Mouse (Mus musculus) liver, postnatal 0 days (tissue): Measurements from ENCODE around the gene Isg15. TPM values are rescaled to one million over a fixed set of nuclear protein-coding genes. Genes with fewer than 3 reads are reported as not detected.
A peak's percentile ranks its signal among the peaks of the same experiment; 100 is the strongest.

Experiments
- ATAC-seq: fragments of 200-750 bp; cut with Nextera tagmentation; 2 replicates; pipeline ENCODE4 v1.8.0; 2017; ENCODE audit warnings: mild to moderate bottlenecking, moderate library complexity
- DNase-seq: peaks from one replicate; pipeline ENCODE4 v3.0.0-alpha.2; 2016
- H3K27ac ChIP-seq: fragments of 300-500 bp; sonication (generic); 2 replicates; pipeline ENCODE4 v1.5.1; 2014; ENCODE audit warnings: antibody characterized with exemption, moderate library complexity, mild to moderate bottlenecking, low read depth
- H3K27me3 ChIP-seq: fragments of 300-500 bp; sonication (generic); 2 replicates; pipeline ENCODE4 v1.6.1; 2014; ENCODE audit warnings: low read length, control low read depth, mixed read lengths; ENCODE audit not compliant: insufficient read depth
- H3K36me3 ChIP-seq: fragments of 300-500 bp; sonication (generic); replicated peaks from 2 replicates; pipeline ENCODE4 v1.6.1; 2014; ENCODE audit warnings: mild to moderate bottlenecking, control low read depth, low read length, moderate library complexity, mixed read lengths; ENCODE audit not compliant: insufficient read depth
- H3K4me1 ChIP-seq: fragments of 300-500 bp; sonication (generic); 2 replicates; pipeline ENCODE4 v1.6.1; 2014; ENCODE audit warnings: antibody characterized with exemption, mild to moderate bottlenecking, control low read depth; ENCODE audit not compliant: insufficient read depth
- H3K4me2 ChIP-seq: fragments of 300-500 bp; sonication (generic); 2 replicates; pipeline ENCODE4 v1.6.1; 2014; ENCODE audit warnings: low read depth, mild to moderate bottlenecking, low read length, moderate library complexity, mixed read lengths
- H3K4me3 ChIP-seq: fragments of 300-500 bp; sonication (generic); 2 replicates; pipeline ENCODE4 v1.5.1; 2014; ENCODE audit warnings: low read depth, low read length
- H3K9ac ChIP-seq: fragments of 300-500 bp; sonication (generic); replicated peaks from 2 replicates; pipeline ENCODE4 v1.6.1; 2014; ENCODE audit warnings: mild to moderate bottlenecking, moderate library complexity
- H3K9me3 ChIP-seq: fragments of 300-500 bp; sonication (generic); 2 replicates; pipeline ENCODE4 v1.6.1; 2016; ENCODE audit warnings: mild to moderate bottlenecking, control low read depth, low read length, mixed read lengths
- CTCF ChIP-seq: sonication (generic); IDR thresholded peaks from 2 replicates; pipeline ENCODE4 v1.5.1; 2016; ENCODE audit warnings: antibody characterized with exemption, low read depth
- EP300 ChIP-seq: IDR thresholded peaks from 2 replicates; pipeline ENCODE4 v1.6.1; 2016; ENCODE audit warnings: antibody characterized with exemption, low read depth, mild to moderate bottlenecking
- WGBS: fragments of 180-500 bp; shearing (Covaris S2); extraction: QIAGEN DNeasy Blood & Tissue Kit; methylation state at CpG from one replicate; pipeline ENCODE4 v1.1.7; 2014; ENCODE audit not compliant: insufficient replicate concordance; 5-methylcytosine and 5-hydroxymethylcytosine counted together
- polyA plus RNA-seq: library from polyadenylated mRNA; unstranded; fragments of >200 nt; fragmentation: Nextera tagmentation; extraction: Ambion mirVana; gene quantifications from 2 replicates; pipeline ENCODE4 v1.2.1, GENCODE M21; 2015

The Isg15 gene
- polyA plus RNA-seq, 1 experiment from 2014 or later: 33.0 TPM

DNA sequence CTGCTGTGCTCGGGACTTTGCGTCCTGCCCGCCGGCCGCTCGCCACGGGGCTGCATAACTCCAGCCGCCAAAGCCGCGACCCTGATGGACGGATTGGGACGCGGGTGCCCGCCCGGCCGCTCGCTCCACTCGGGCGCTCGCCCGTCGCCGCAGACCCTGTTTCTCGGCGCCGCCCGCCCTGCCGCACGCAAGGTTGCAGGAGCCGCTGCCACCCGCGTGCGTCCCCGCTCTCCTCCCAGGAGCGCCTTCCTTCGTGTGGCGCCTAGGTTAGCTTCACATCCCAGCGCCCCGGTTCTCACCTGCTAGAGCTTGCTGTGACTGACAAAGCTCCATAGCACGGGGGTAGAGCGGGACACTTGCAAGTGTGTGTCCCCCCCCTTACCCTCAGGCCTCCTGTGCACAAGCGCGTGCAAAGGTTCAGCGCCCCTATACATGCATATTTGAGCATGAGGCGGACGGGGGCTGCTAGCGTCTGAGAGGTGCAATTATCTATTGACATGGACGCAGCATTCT is 34.1 kb upstream of the Isg15 start, which contains the start of gene Plekhn1:
Gene Plekhn1 (minus strand): TSS at position 157 of the 513 bp plus-strand sequence.
- Histone ChIP-seq H3K9me3 (no peaks in the 10 kb centered on the region), H3K27me3 (no peaks in the 10 kb centered on the region), H3K4me3 (peak within 1 kb of the TSS; percentile 92), H3K4me2 (peak within 1 kb of the TSS; percentile 99), H3K36me3 (peaks cover 31% of the 10 kb centered on the region), H3K27ac (peak within 1 kb of the TSS; percentile 95), H3K4me1 (peaks cover 12% of the 10 kb centered on the region), H3K9ac (peak within 1 kb of the TSS; percentile 80)
- under 1% methylated on average over 19 of the region's 48 CpGs for WGBS
- DNase-seq: peak; percentile 77
- peak; percentile 22 for ATAC-seq
- TF ChIP-seq EP300: no peak
- no peak for TF ChIP-seq CTCF

DNA sequence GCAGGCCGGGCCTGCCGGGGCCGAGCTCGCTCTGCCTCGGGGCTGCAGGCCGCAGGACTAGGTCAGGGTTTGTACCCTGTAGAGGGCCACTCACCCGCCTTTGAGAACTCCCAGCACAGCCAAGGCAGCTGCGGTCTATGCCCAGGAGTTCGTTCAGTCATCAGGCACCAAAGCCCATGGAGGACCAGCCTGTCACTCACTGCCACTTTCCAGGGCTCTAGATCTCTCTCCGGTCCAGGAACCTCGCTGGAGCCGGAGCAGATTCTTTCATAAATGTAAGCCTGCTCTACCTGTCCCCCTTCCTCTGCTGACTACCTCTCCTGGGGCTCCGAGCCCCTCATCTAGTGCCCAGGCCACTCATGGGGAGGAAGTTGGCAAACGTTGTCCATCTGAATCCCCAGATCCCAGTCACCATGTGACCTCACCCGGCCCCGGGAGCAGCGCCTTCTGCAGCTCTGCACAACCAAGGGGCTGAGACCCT is 33.4 kb upstream of the Isg15 start:
- peaks cover 28% of the 10 kb centered on the region for H3K36me3 ChIP-seq
- H3K9ac ChIP-seq: peak overlapping the region; percentile 58
- no peaks in the 10 kb centered on the region for H3K9me3 ChIP-seq
- 18% methylated on average over 17 of the region's 17 CpGs for WGBS
- H3K27ac ChIP-seq: no peak overlapping the region
- no peak for DNase-seq
- H3K4me2 ChIP-seq: peak overlapping the region; percentile 99
- H3K4me3 ChIP-seq: peak overlapping the region; percentile 92
- ATAC-seq: no peak
- H3K27me3 ChIP-seq: no peaks in the 10 kb centered on the region
- peaks cover 12% of the 10 kb centered on the region for H3K4me1 ChIP-seq
- TF ChIP-seq CTCF (no peak), EP300 (no peak)

DNA sequence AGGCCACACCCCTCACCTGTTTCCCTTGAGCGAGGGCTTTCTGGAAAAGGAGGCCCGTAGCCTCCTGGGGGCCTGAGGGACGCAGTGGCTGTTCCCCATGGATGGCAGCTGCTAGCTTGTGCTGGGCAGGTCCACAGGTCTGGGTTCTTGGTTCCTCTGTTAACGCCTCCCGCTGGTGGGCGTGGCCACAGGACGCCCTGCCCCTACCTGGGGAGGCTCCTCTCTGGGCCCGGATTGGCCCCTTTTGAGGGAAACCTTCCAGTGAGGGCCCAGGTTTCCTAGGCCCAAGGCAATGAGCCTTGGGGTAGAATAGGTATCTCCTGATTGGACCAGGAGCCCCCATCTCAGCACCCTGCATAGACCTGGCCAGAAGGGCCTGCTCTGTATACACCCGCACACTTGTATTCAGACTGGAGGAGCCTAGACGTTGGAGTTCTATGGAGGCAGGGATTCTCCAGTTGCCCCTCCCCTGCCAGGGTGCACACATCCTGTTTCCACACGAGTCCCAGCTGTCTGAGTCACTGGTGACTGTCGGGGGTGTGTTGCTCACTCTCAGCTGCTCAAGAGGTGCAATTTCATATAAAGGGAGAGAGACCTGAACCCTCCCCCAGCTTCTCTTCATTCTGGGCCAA is 27.9 kb upstream of the Isg15 start:
- Histone ChIP-seq H3K36me3 (peaks cover 24% of the 10 kb centered on the region), H3K27me3 (no peaks in the 10 kb centered on the region), H3K9ac (no peak overlapping the region), H3K4me1 (peaks cover 5% of the 10 kb centered on the region), H3K4me3 (no peak overlapping the region), H3K9me3 (no peaks in the 10 kb centered on the region), H3K27ac (no peak overlapping the region), H3K4me2 (peak overlapping the region; percentile 27; the same call in 1 of the 2 replicates)
- WGBS: 34% methylated on average over 12 of the region's 12 CpGs
- TF ChIP-seq CTCF (no peak), EP300 (no peak)
- ATAC-seq (peak; percentile 36; the same call in 1 of the 2 replicates), DNase-seq (no peak)

DNA sequence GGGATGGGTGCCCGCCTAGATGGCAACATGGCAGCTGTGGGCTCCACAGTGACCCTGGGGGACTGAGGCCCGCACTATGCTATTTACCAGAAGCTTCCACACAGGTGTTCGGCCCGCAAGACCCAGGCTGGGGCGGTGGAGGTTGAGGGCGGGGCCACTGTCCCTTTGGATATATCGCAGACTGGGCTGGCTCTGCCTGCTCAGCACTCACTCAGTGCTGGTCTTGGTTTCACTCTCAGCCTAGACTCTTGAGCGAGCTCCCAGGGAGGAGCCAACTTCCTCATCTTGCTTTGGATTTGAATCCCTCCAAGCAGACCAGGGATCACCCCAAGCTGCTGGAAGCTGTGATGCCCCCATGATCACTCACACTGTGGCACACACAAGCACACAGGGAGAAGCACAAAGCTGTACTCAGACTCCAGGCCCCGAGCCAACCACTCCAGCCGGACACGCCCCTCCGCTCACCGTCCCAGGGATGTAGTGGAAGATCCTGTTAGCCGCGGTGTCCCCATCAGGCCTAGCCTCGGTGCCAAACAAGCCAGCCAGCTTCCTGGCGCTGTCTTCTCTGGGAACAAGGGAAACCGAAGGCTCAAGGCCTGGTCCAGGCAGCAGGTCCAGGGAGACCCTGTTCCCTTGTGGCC is 27.3 kb upstream of the Isg15 start:
- Histone ChIP-seq H3K4me1 (peaks cover 5% of the 10 kb centered on the region), H3K9me3 (no peaks in the 10 kb centered on the region), H3K27me3 (no peaks in the 10 kb centered on the region), H3K36me3 (peaks cover 24% of the 10 kb centered on the region), H3K27ac (no peak overlapping the region), H3K4me3 (no peak overlapping the region), H3K4me2 (peak overlapping the region; percentile 27; the same call in 1 of the 2 replicates), H3K9ac (no peak overlapping the region)
- no peak for DNase-seq
- TF ChIP-seq EP300 (no peak), CTCF (no peak)
- 0 out of 2 replicates have a peak, but pooled peaks have one; percentile 16 for ATAC-seq
- 58% methylated on average over 18 of the region's 18 CpGs for WGBS

DNA sequence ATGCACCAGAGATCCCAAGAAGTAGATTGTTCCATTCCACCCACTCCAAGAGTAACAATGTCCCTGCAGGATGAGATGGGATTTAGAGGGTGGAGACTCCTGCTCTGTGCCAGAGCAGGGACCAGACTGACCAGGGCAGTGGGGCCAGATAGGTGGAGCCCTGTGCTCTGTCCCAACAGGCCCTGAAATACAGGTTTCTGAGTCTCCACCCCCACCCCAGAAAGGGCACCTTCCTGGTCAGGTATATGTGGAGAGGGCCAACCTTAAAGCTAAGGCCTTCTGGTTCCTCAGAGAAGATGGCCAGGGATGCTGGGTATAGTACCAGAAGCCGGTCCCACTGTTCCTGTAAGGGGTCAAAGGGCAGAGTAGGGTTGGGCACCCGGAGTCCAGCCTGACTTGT is 23.7 kb upstream of the Isg15 start:
- H3K9me3 ChIP-seq: no peaks in the 10 kb centered on the region
- no peak for DNase-seq
- ATAC-seq: no peak
- no peak overlapping the region for H3K27ac ChIP-seq
- no peaks in the 10 kb centered on the region for H3K27me3 ChIP-seq
- H3K4me2 ChIP-seq: no peak overlapping the region
- peaks cover 5% of the 10 kb centered on the region for H3K4me1 ChIP-seq
- H3K4me3 ChIP-seq: no peak overlapping the region
- WGBS: 87% methylated on average over 2 of the region's 2 CpGs
- no peak for TF ChIP-seq CTCF
- TF ChIP-seq EP300: no peak
- H3K36me3 ChIP-seq: peaks cover 3% of the 10 kb centered on the region
- no peak overlapping the region for H3K9ac ChIP-seq

DNA sequence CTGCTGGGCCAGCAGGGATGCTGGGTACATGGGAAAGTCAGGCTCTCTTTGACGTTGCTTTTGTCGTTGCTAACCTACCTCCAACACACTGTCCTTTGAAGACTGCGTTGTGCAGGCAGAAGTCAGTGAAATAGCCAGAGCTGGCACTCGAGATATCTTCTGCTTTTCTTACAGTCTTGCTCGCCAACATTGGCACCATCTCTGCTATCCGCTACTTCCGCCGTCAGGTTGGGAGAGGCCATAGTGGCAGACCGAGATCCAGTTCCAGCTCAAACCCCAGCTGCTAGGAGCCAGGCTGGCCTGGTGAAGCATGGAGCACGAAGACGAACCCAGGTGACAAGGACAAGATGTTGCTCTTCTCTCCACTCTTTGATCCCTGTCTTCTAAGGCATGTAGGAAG is 19.3 kb upstream of the Isg15 start:
- ATAC-seq (no peak), DNase-seq (no peak)
- Histone ChIP-seq H3K4me3 (no peak overlapping the region), H3K27ac (no peak overlapping the region), H3K36me3 (no peaks in the 10 kb centered on the region), H3K9ac (no peak overlapping the region), H3K9me3 (no peaks in the 10 kb centered on the region), H3K4me1 (no peaks in the 10 kb centered on the region), H3K27me3 (no peaks in the 10 kb centered on the region), H3K4me2 (no peak overlapping the region)
- TF ChIP-seq EP300 (no peak), CTCF (no peak)
- WGBS: 79% methylated on average over 11 of the region's 11 CpGs
